Mouse (Mus musculus): ENCODE measurements around the gene Mrps34. TPM values are rescaled to one million over a fixed set of nuclear protein-coding genes. Genes with fewer than 3 reads are reported as not detected.

Mrps34 gene
- total and polyA plus RNA-seq, 3 experiments = 21.1 to 82.8 (median 28.8) TPM

GRCm38 (mm10) chr17:24851381-24852125 is 43.4 kb upstream of the Mrps34 start:
- ATAC-seq (ENCODE audit: extremely low read depth, insufficient number of reproducible peaks, low FRiP score, poor library complexity, severe bottlenecking) = no peak
- Histone ChIP-seq H3K36me3 (replicated peaks) (peaks cover 51% of the 10 kb centered on the region), H3K4me1 (ENCODE audit: insufficient read depth, low read depth, low read length) (peaks cover 17% of the 10 kb centered on the region), H3K4me3 (ENCODE audit: low read depth, low read length) (peak overlapping the region; percentile 81), H3K9me3 (replicated peaks) (no peaks in the 10 kb centered on the region), H3K27me3 (ENCODE audit: insufficient read depth, low read length) (no peaks in the 10 kb centered on the region)
- TF ChIP-seq TAL1 (conservative IDR thresholded peaks at IDR 0.05; ENCODE audit: low read depth, low read length) = no peak
- no peak for TF ChIP-seq POLR2AphosphoS5 (IDR thresholded peaks at IDR 0.05; ENCODE audit: insufficient replicate concordance, low read depth, low read length)
- TF ChIP-seq GATA1 (IDR thresholded peaks at IDR 0.05; ENCODE audit: borderline replicate concordance, low read length) = no peak
- TF ChIP-seq CTCF (IDR thresholded peaks at IDR 0.05; ENCODE audit: low read depth, low read length) = no peak
- TF ChIP-seq GATA2 (IDR thresholded peaks at IDR 0.05; ENCODE audit: borderline replicate concordance, low read depth, low read length) = no peak
- DNase-seq (ENCODE audit: low spot score) = no peak

- no peak for ATAC-seq (ENCODE audit: extremely low read depth, insufficient number of reproducible peaks, low FRiP score, poor library complexity, severe bottlenecking)
- Histone ChIP-seq H3K27me3 (ENCODE audit: insufficient read depth, low read length) (no peaks in the 10 kb centered on the region), H3K36me3 (replicated peaks) (peaks cover 80% of the 10 kb centered on the region), H3K4me3 (ENCODE audit: low read depth, low read length) (no peak overlapping the region), H3K4me1 (ENCODE audit: insufficient read depth, low read depth, low read length) (peaks cover 39% of the 10 kb centered on the region), H3K9me3 (replicated peaks) (no peaks in the 10 kb centered on the region)
- no peak for DNase-seq (ENCODE audit: low spot score)
- no peak for TF ChIP-seq POLR2AphosphoS5 (IDR thresholded peaks at IDR 0.05; ENCODE audit: insufficient replicate concordance, low read depth, low read length)
These were observed 39.0 kb upstream of the Mrps34 start for GRCm38 (mm10) chr17:24855838-24856464.

- Histone ChIP-seq H3K4me1 (ENCODE audit: insufficient read depth, low read depth, low read length) (peaks cover 33% of the 10 kb centered on the region), H3K4me3 (ENCODE audit: low read depth, low read length) (no peak overlapping the region), H3K9me3 (replicated peaks) (no peaks in the 10 kb centered on the region), H3K36me3 (replicated peaks) (peaks cover 86% of the 10 kb centered on the region), H3K27me3 (ENCODE audit: insufficient read depth, low read length) (no peaks in the 10 kb centered on the region)
- TF ChIP-seq TAL1 (conservative IDR thresholded peaks at IDR 0.05; ENCODE audit: low read depth, low read length) (no peak), POLR2AphosphoS5 (IDR thresholded peaks at IDR 0.05; ENCODE audit: insufficient replicate concordance, low read depth, low read length) (no peak), CTCF (IDR thresholded peaks at IDR 0.05; ENCODE audit: low read depth, low read length) (no peak), GATA1 (IDR thresholded peaks at IDR 0.05; ENCODE audit: borderline replicate concordance, low read length) (no peak), GATA2 (IDR thresholded peaks at IDR 0.05; ENCODE audit: borderline replicate concordance, low read depth, low read length) (no peak)
- DNase-seq (ENCODE audit: low spot score) (no peak), ATAC-seq (ENCODE audit: extremely low read depth, insufficient number of reproducible peaks, low FRiP score, poor library complexity, severe bottlenecking) (no peak)
These were observed 38.3 kb upstream of the Mrps34 start for GRCm38 (mm10) chr17:24856589-24856988.

- Histone ChIP-seq H3K4me3 (ENCODE audit: low read depth, low read length) (no peak overlapping the region; the same call in 1 of the 2 replicates), H3K9me3 (replicated peaks) (no peaks in the 10 kb centered on the region), H3K36me3 (replicated peaks) (peaks cover 92% of the 10 kb centered on the region), H3K4me1 (ENCODE audit: insufficient read depth, low read depth, low read length) (peaks cover 29% of the 10 kb centered on the region), H3K27me3 (ENCODE audit: insufficient read depth, low read length) (no peaks in the 10 kb centered on the region)
- ATAC-seq (ENCODE audit: extremely low read depth, insufficient number of reproducible peaks, low FRiP score, poor library complexity, severe bottlenecking) = no peak
- no peak for DNase-seq (ENCODE audit: low spot score)
- TF ChIP-seq TAL1 (conservative IDR thresholded peaks at IDR 0.05; ENCODE audit: low read depth, low read length) (no peak), GATA2 (IDR thresholded peaks at IDR 0.05; ENCODE audit: borderline replicate concordance, low read depth, low read length) (no peak), GATA1 (IDR thresholded peaks at IDR 0.05; ENCODE audit: borderline replicate concordance, low read length) (no peak), CTCF (IDR thresholded peaks at IDR 0.05; ENCODE audit: low read depth, low read length) (no peak), POLR2AphosphoS5 (IDR thresholded peaks at IDR 0.05; ENCODE audit: insufficient replicate concordance, low read depth, low read length) (no peak)
These were observed 37.0 kb upstream of the Mrps34 start for GRCm38 (mm10) chr17:24857831-24858470.

- Histone ChIP-seq H3K9me3 (replicated peaks) (no peaks in the 10 kb centered on the region), H3K4me3 (ENCODE audit: low read depth, low read length) (no peak overlapping the region), H3K36me3 (replicated peaks) (peaks cover 93% of the 10 kb centered on the region), H3K4me1 (ENCODE audit: insufficient read depth, low read depth, low read length) (peaks cover 29% of the 10 kb centered on the region), H3K27me3 (ENCODE audit: insufficient read depth, low read length) (no peaks in the 10 kb centered on the region)
- peak; percentile 71 for DNase-seq (ENCODE audit: low spot score)
- TF ChIP-seq TAL1 (conservative IDR thresholded peaks at IDR 0.05; ENCODE audit: low read depth, low read length) = peak; percentile 62
- no peak for TF ChIP-seq CTCF (IDR thresholded peaks at IDR 0.05; ENCODE audit: low read depth, low read length)
- ATAC-seq (ENCODE audit: extremely low read depth, insufficient number of reproducible peaks, low FRiP score, poor library complexity, severe bottlenecking) = peak; percentile 60
These were observed 35.9 kb upstream of the Mrps34 start for GRCm38 (mm10) chr17:24858967-24859366.

GRCm38 (mm10) chr17:24860076-24860475 is 34.8 kb upstream of the Mrps34 start:
- no peak for DNase-seq (ENCODE audit: low spot score)
- H3K9me3 ChIP-seq (replicated peaks) = no peaks in the 10 kb centered on the region
- H3K27me3 ChIP-seq (ENCODE audit: insufficient read depth, low read length) = no peaks in the 10 kb centered on the region
- H3K4me3 ChIP-seq (ENCODE audit: low read depth, low read length) = 0 out of 2 replicates have a peak overlapping the region, but pooled peaks have one; percentile 18
- TF ChIP-seq CTCF (IDR thresholded peaks at IDR 0.05; ENCODE audit: low read depth, low read length) (no peak), POLR2AphosphoS5 (IDR thresholded peaks at IDR 0.05; ENCODE audit: insufficient replicate concordance, low read depth, low read length) (no peak), GATA2 (IDR thresholded peaks at IDR 0.05; ENCODE audit: borderline replicate concordance, low read depth, low read length) (no peak), TAL1 (conservative IDR thresholded peaks at IDR 0.05; ENCODE audit: low read depth, low read length) (no peak), GATA1 (IDR thresholded peaks at IDR 0.05; ENCODE audit: borderline replicate concordance, low read length) (no peak)
- ATAC-seq (ENCODE audit: extremely low read depth, insufficient number of reproducible peaks, low FRiP score, poor library complexity, severe bottlenecking) = no peak
- H3K36me3 ChIP-seq (replicated peaks) = peaks cover 95% of the 10 kb centered on the region
- peaks cover 29% of the 10 kb centered on the region for H3K4me1 ChIP-seq (ENCODE audit: insufficient read depth, low read depth, low read length)
